Mouse (Mus musculus): ENCODE data around the gene Sun5. TPM values are rescaled to one million over a fixed set of nuclear protein-coding genes. Genes with fewer than 3 reads are reported as not detected.

Gene Sun5
- not detected for polyA plus RNA-seq (2017; shearing (Covaris generic))

GRCm38 (mm10) chr2:153870984-153871383, at the start of gene Sun5:
Gene Sun5, minus strand, starts transcription at chr2:153871084.

GRCm38 (mm10) chr2:153917930-153918329, 47.0 kb upstream of the Sun5 start, which contains the start of gene Bpifb3:
Gene Bpifb3, plus strand, starts transcription at chr2:153918230.

GRCm38 (mm10) chr2:153900088-153900487, 29.2 kb upstream of the Sun5 start, which contains the start of gene Bpifb6:
Gene Bpifb6, plus strand, starts transcription at chr2:153900388.

GRCm38 (mm10) chr2:153874745-153875144, 3.9 kb upstream of the Sun5 start, which contains the start of gene Bpifb2:
Gene Bpifb2, plus strand, starts transcription at chr2:153875045.

Other genes starting within 250 kb of the Sun5 start
- gene Commd7, start 238.3 kb downstream of the Sun5 start, polyA plus RNA-seq (2017; shearing (Covaris generic)), result 139 TPM
- 4.0 TPM for gene Dnmt3b, start 221.6 kb downstream of the Sun5 start, polyA plus RNA-seq (2017; shearing (Covaris generic))
- gene Dnmt3c, start 174.4 kb downstream of the Sun5 start, polyA plus RNA-seq (2017; shearing (Covaris generic)), result not detected
- 212 TPM for gene Mapre1, start 129.8 kb downstream of the Sun5 start, polyA plus RNA-seq (2017; shearing (Covaris generic))
- 0.56 TPM for gene Efcab8, start 91.2 kb downstream of the Sun5 start, polyA plus RNA-seq (2017; shearing (Covaris generic))
- gene Bpifb2, start 4.0 kb upstream of the Sun5 start, polyA plus RNA-seq (2017; shearing (Covaris generic)), result not detected
- gene Bpifb6, start 29.3 kb upstream of the Sun5 start, polyA plus RNA-seq (2017; shearing (Covaris generic)), result not detected
- not detected for gene Bpifb3, start 47.1 kb upstream of the Sun5 start, polyA plus RNA-seq (2017; shearing (Covaris generic))
- not detected for gene Bpifb4, start 67.1 kb upstream of the Sun5 start, polyA plus RNA-seq (2017; shearing (Covaris generic))
- gene Bpifa6, start 103.9 kb upstream of the Sun5 start, polyA plus RNA-seq (2017; shearing (Covaris generic)), result not detected
- gene Bpifa2, start 137.2 kb upstream of the Sun5 start, polyA plus RNA-seq (2017; shearing (Covaris generic)), result 0.45 TPM